Mouse (Mus musculus) neural tube, embryonic 10.5 days (tissue): ENCODE data around the gene Il20rb.
A peak's percentile ranks its signal among the peaks of the same experiment; 100 is the strongest.

ENCODE experiments used
- DNase-seq: peaks from one replicate; pipeline ENCODE4 v3.0.0-alpha.2; 2017; ENCODE audit warnings: low spot score; ENCODE audit errors: extremely low spot score

The Il20rb gene

DNA sequence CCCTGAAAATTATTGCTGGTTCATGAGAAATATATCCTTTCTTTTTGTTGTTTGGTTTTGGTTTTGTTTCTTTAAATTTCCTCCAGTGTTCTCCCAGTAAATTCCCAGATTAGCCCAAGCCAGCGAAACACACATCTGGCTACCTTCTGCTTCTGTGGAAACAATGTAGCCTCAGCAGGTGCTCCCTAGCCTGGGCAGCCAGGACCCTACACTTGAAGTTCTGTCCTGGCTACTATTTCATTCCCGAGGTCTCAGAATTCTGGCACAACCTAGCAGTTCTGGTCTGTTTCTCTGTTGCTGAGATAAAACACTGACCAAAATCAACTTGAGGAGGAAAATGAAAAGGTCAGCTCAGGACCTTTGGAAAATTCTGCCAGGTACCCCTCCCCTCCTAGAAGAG, 55.2 kb downstream of the Il20rb start:
- no peak for DNase-seq

- no peak for DNase-seq
Observed at GRCm38 (mm10) chr9:100430911-100431310, 55.7 kb downstream of the Il20rb start.

- no peak for DNase-seq
Observed at GRCm38 (mm10) chr9:100419644-100420043, 66.9 kb downstream of the Il20rb start.

- DNase-seq, result no peak
Observed at GRCm38 (mm10) chr9:100419103-100419502, 67.5 kb downstream of the Il20rb start.

DNA sequence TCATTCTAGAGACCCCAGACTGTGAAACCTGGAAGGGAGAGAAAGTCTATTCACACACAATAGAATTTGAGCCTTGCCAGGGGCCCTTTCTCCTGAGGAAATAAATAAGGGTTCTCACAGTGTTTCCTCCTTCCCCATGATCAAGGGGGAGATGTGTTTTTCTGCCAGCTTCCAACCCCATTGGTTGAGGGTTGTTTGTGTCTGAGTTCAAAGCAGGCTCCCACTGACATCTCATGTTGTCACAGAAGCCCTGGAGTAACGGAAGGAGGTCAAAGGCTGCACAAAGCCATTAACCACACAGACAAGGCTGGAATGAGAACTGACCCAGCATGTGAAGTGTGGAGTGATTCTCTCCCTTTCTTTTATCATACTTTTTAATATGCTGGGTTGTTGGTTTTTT, 69.8 kb downstream of the Il20rb start:
- DNase-seq, result peak; percentile 27

DNA sequence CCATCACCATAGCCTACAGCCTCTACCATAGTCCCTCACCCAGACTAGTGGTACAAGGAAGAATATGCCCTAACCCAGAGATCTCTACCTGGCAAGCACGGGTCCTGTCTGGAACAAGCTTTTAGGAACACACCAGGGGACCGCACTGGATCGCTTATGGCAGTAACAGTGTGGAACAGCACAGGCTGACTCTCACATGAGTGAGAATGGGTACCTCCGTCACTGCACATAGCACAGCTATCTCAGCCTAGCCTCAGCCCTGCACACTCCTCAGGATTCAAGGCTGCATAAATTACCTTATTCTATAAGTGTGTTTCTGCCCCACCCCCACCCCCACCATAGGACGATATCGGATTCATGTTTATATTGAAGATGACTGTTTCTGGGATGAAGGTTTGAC, 70.3 kb downstream of the Il20rb start:
- DNase-seq, result no peak

DNA sequence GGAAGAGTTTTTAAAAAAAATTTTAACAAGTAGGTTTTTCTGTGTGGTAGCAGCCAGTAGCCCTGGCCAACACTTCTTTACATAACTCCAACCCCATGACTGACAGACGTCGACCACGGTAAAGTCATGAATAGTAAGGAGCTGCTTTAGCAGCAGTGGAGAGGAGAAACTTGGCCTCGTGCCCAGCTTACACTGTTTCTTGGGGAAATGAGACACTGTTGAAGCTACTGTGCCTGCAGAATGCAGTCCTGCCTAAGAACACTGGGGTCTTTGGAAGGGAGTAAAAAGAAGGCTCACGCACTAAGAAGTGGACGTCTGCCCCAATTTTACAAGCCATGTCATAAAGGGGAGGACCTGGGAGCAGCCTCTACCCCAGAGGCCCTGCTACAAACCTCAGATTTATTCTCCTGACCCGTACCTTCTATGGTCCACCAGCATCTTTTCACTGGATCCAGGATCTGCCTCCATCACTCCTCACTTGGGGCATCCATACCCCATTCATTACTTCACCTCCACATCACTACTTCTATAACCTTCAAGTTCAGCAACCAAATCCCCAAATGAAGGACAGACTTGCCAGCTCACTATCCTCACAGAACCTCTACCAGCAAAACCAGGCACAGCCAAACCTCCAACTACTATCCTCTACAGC, 71.1 kb downstream of the Il20rb start:
- DNase-seq, result no peak
